Mouse (Mus musculus): ENCODE data around the gene Cyb561d2. TPM values are rescaled to one million over a fixed set of nuclear protein-coding genes. Genes with fewer than 3 reads are reported as not detected.
A peak's percentile ranks its signal among the peaks of the same experiment; 100 is the strongest.

The Cyb561d2 gene
- polyA plus RNA-seq, 1 experiment = 65.4 TPM

DNA sequence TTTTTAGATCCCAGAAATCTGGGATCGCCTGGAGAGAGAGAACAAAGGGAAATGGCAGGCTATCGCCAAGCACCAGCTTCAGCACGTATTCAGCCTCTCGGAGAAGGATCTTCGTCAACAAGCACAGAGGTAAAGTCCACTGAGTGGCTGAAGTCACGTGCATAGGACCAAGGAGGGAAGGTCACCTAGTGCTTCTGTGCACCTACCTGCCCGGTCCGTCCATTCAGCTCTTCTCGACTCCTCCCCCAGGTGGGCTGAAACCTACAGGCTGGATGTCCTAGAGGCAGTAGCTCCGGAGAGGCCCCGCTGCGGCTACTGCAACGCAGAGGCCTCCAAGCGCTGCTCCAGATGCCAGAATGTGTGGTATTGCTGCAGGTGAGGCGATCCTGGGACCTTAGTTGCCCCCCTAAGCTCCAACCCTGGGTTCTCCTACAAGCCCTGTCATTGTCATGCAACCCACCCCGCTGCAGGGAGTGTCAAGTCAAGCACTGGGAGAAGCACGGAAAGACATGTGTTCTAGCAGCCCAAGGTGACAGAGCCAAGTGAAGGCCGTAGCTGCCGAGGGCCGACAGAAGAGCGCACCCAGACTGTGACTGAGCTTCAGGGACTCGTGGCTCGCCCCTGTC, 8.6 kb upstream of the Cyb561d2 start:
- DNase-seq (ENCODE audit: low read depth) = no peak

GRCm38 (mm10) chr9:107549297-107550074, 7.5 kb upstream of the Cyb561d2 start:
- no peak for DNase-seq (ENCODE audit: low read depth)

GRCm38 (mm10) chr9:107548820-107549219, 6.8 kb upstream of the Cyb561d2 start:
- DNase-seq (ENCODE audit: low read depth) = no peak

- no peak for DNase-seq (ENCODE audit: low read depth)
Measured at GRCm38 (mm10) chr9:107547957-107548356, 6.0 kb upstream of the Cyb561d2 start.

- no peak for DNase-seq (ENCODE audit: low read depth)
Measured at GRCm38 (mm10) chr9:107547026-107547425, 5.0 kb upstream of the Cyb561d2 start, which contains the start of gene Zmynd10. Gene Zmynd10, plus strand, starts transcription at chr9:107547298.

GRCm38 (mm10) chr9:107545602-107546001, 3.6 kb upstream of the Cyb561d2 start:
- no peak for DNase-seq (ENCODE audit: low read depth)

DNA sequence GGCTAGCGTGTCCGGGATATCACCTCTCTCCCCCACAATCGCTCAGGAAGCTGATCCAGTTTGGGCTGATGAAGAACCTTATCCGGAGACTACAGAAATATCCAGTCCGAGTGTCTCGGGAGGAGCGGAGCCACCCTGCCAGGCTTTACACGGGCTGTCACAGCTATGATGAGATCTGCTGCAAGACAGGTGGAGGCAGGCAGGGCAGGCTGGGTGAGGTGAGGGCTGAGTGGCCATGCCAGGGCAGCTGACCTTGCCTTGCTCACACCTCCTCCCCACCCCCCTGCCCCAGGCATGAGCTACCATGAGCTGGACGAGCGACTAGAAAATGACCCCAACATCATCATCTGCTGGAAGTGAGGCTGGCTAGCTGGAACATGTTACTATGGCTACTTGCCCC, 3.2 kb upstream of the Cyb561d2 start:
- DNase-seq (ENCODE audit: low read depth) = no peak

- no peak for DNase-seq (ENCODE audit: low read depth)
Measured at GRCm38 (mm10) chr9:107544729-107545128, 2.7 kb upstream of the Cyb561d2 start.

GRCm38 (mm10) chr9:107544196-107544700, 2.3 kb upstream of the Cyb561d2 start:
- no peak for DNase-seq (ENCODE audit: low read depth)

DNA sequence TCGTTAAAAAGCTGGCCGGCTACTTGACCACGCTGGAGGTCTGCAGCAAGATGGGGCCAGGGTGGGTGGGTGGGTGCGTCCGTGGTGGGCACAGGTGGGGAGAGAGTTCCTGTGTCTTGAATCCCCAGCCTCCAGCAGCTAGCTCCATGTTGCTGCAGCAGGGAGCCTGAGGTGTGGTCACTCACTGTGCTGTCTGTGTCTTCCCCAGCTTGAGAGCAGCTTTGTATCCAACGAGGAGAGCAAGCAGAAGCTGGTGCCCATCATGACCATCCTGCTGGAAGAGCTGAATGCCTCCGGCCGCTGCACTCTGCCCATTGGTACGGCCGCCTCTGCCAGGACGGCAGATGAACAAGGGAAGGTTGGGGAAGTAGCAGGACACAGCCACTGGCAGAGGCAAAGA, 1.3 kb upstream of the Cyb561d2 start:
- no peak for DNase-seq (ENCODE audit: low read depth)

GRCm38 (mm10) chr9:107542721-107543120, 728 bp upstream of the Cyb561d2 start:
- DNase-seq (ENCODE audit: low read depth) = no peak

- DNase-seq (ENCODE audit: low read depth) = no peak
Measured at GRCm38 (mm10) chr9:107542352-107542686, 326 bp upstream of the Cyb561d2 start.

DNA sequence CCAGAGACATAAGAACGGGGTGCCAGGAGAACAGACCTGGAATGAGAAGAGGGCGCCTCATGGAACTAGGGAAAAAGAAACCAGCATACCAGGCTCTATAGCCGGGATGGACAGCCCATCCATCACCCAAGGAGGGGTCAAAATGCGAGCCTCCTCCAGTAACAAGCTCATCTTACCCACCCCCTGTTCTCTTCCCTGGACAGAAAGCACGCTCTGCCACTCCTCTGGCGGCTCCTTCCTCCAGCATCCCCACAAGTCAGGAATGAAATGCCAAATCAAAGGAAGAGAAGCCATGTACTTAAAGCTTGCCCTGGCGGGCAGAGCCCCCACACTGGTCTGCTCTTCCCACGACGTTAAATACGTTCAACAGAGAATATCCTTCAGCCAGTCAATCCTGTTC, 988 bp downstream of the Cyb561d2 start:
- DNase-seq (ENCODE audit: low read depth) = no peak

DNA sequence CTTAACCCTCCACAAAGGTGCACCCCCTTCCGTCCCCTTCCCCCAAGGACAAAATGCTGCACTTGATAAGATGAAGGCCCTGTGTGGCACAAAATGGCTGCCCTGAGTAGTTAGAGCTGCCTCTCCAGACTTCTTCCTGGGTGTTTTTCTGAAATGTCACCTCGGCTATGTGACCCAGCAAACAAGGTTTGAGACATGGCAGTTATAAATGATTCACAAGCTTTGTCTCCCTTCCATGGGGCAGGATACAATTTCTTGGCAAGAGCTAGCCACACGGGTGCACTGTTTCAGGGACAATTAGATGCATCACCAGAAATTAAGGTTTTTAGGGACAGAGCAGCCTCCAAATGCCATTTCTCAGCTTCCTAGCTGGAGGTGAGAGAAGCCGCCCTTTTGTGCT, 1.6 kb downstream of the Cyb561d2 start:
- DNase-seq (ENCODE audit: low read depth) = no peak

DNA sequence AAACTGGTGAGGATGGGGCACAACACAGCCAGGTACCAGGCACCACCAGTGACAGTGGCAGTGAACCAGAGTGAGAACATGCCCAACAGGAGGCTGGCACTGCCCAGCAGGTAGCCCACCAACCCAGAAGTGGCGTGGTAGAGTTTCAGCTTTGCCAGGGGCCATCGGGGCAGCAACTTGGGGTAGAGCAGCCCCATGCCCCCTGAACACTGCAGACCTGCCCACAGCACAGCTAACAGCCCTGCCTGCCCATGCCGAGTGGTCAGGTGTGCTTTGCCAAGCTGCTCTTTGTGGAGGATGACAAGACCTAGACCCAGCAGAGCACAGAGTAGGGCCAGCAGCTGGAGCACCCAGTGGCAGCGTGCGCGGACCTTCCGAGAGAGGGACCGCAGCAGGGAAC, 2.1 kb downstream of the Cyb561d2 start:
- DNase-seq (ENCODE audit: low read depth) = no peak

DNA sequence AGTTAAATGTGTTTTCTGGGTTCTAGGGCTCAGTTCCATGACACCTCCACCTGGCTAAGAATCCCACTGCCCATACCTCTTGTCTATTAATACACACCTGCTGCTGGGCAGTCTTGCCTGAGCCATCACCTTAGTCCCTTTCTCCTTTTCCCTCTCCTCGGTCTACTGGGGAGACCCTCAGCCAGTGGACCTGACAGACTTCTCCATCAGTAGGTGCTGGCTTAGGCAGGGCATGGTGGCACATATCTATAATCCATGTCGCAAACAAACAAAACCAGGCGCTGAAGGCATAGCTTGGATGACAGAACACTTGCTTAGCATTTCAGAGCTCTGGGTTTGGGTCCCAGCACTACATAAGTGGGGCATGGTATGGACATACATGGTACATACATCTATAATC, 3.3 kb downstream of the Cyb561d2 start:
- DNase-seq (ENCODE audit: low read depth) = no peak

- DNase-seq (ENCODE audit: low read depth) = no peak
Measured at GRCm38 (mm10) chr9:107538231-107538630, 3.8 kb downstream of the Cyb561d2 start.

- DNase-seq (ENCODE audit: low read depth) = no peak
Measured at GRCm38 (mm10) chr9:107534408-107535202, 7.4 kb downstream of the Cyb561d2 start.

GRCm38 (mm10) chr9:107533791-107534407, 8.1 kb downstream of the Cyb561d2 start, which contains the start of gene Tmem115:
Gene Tmem115, plus strand, starts transcription at chr9:107533945.
- DNase-seq (ENCODE audit: low read depth) = peak; percentile 98

DNA sequence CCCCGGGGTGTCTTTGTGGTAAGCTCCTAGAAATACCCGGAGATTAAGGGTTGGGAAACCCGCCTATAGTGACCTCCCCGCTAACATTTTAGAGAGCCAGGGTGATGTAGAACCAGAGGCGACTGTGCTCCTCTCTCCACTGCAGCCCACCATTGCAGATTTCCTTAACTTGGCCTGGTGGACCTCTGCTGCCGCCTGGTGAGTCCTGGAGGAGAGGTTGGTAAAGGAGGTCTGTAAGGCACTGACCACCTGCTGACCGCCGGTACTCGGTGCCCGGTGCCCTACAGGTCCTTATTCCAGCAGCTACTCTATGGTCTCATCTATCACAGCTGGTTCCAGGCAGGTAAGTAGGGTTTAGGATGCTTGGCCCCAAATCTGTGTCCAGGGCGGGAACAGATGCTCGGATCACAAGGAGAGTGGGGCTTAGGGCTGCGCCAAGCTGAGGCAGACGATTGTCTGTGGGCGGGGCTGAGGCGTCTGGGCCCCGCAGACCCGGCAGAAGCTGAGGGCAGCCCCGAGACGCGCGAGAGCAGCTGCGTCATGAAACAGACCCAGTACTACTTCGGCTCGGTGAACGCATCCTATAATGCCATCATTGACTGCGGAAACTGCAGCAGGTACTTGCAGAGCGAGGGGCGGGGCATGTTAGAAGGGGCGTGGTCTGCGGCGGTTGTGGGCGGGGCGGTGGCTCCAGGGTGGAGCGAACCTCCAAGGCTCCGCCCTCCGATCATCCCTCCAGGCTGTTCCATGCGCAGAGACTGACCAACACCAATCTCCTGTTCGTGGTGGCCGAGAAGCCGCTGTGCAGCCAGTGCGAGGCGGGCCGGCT, 15.6 kb downstream of the Cyb561d2 start:
- DNase-seq (ENCODE audit: low read depth) = no peak

GRCm38 (mm10) chr9:107522400-107522711, 19.6 kb downstream of the Cyb561d2 start:
- no peak for DNase-seq (ENCODE audit: low read depth)
